Mouse (Mus musculus): ENCODE measurements at regions not wholly inside any gene's neighbourhood (a gene's known extent, or its start where the extent isn't known, plus 50 kb on each side); places are given as distances from the start of the nearest gene placed in this dataset.

DNA sequence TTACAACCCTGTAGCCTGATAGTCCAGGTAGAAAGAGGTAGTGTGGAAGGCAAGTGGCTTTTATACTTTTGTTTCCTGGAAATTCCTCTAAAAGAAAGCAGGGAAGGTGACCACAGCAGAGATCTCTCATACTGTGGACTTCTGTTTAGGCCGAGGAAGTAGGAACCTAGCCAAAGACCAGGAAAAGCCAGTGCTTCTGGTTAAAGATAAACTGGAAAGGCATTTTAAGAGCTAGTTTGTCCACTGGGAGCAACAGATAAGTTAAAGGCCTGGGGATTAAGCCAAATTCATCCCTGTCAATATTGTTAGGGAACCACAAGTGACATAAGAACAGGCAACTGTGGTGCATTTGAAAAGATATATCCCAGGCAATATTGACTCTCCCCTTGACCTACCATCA is 68.5 kb downstream of the Edn1 start:
- TF ChIP-seq CTCF (IDR thresholded peaks at IDR 0.05; ENCODE audit: control insufficient read depth, insufficient read depth, insufficient read length): no peak
- TF ChIP-seq CEBPB (IDR thresholded peaks at IDR 0.05; ENCODE audit: low read depth): no peak
- TF ChIP-seq MYOG (IDR thresholded peaks at IDR 0.05; ENCODE audit: control insufficient read depth, extremely low read depth, insufficient read length): no peak
- TF ChIP-seq USF1 (IDR thresholded peaks at IDR 0.05; ENCODE audit: low read depth): no peak

Measured in C2C12 (cell line).